Mouse (Mus musculus): ENCODE results near the gene Oxa1l. TPM values are rescaled to one million over a fixed set of nuclear protein-coding genes. Genes with fewer than 3 reads are reported as not detected.
A peak's percentile ranks its signal among the peaks of the same experiment; 100 is the strongest.
"Not testable (repeated sequence)": the region's sequence is repeated elsewhere in the genome, so short reads cannot be mapped to it uniquely, and the experiment has no call there.

Oxa1l gene
- 43.2 and 53.8 TPM in 2 replicates for total RNA-seq (2014; fragmentation: Nextera tagmentation)
- 30.6 and 51.1 TPM in 2 replicates for total RNA-seq (2017)

DNA sequence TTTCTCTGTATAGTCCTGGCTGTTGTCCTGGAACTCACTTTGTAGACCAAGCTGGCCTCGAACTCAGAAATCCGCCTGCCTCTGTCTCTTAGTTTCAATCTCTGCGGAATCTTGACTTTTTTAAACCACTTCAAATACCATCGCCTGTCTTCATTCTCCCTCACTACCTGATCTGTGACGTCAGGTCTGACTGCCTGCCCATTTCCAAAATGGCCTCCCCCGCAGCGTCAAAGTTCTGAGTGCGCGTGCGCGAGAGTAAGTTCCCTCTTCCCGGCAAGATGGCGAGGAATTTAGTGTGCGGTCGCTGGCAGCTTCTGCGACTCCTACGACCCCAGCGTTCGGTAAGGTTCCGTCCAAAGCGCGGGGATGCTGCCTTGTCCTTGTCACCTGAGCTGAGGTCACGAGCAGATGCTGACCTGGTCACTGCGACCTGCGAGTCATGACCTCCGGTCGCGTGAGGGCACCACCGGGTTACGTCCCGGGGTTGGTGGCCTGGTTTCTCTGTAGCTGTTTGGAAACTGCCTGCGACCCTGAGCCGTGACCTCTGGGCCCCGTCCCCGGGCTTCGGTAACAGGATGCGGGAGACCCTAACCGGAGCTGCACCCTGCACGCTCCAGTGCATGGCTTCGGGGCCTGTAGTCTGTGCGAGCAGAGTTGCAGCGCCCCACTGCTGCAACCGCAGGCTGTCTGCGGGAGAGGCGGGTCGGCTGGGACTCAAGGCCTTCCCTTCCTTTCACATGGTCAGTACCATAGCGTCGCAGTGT lies at the start of gene Oxa1l:
Oxa1l (plus strand) TSS at position 258 of the 764 bp plus-strand sequence.
- ATAC-seq (replicated peaks; ENCODE audit: poor library complexity, severe bottlenecking), result peak; percentile 91

DNA sequence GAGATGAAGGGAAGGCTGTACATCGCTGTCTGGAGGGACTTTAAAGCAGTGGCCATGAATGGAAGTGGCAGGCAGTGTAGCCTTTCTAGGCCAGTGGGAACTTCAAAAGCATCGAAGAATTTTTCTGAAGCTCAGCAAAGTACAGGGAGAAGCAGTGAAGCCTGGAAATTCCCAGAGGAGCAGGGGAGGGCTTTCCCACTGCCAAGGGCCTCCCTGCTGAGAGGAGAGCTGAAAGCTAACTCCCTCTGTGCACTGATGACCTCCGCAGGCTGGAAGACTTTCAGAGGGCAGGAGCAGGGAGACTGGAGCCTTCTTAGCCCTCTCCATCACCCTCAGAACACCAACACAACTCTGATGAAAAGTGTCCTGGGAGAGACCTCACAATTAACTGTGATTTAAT lies 48.9 kb upstream of the Oxa1l start:
- no peak for ATAC-seq (replicated peaks; ENCODE audit: poor library complexity, severe bottlenecking)

DNA sequence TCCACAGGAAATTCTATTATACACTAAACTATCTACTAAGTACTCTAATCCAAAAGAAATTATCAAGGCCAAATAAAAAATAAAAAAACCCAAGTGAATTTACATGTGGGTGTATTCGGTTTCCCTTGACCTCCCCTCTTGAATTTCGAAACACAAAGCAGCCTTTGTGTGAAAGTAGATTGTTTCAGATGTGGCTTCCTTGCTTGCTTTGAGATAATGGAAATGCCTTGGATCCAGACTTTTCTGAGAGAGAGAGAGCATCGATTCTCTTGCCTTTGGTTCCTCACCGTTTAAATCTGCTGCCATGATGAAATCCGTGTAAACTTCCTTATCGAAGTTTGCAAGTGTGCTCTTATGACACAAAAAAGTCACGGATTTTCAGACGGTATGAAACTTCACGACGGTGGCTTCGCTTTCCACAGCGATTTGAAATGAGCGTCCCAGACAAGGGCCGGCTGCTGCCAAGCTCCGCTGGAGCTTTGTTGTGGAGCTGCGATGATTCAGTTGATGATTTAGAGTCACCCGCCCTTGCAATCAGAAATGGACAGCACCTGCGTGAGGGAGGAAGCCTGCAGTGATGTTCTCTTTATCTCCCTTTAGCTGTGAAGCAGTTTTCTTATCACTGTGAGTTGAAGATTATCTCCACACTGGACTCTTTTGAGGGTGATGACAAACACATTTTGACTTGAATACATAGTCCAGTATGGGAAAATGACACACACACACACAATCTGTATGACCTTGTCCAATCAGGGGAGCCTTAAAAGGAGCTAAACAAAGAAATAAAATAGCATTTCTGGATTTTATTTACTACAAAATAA lies 38.9 kb upstream of the Oxa1l start:
- ATAC-seq (replicated peaks; ENCODE audit: poor library complexity, severe bottlenecking), result no peak

DNA sequence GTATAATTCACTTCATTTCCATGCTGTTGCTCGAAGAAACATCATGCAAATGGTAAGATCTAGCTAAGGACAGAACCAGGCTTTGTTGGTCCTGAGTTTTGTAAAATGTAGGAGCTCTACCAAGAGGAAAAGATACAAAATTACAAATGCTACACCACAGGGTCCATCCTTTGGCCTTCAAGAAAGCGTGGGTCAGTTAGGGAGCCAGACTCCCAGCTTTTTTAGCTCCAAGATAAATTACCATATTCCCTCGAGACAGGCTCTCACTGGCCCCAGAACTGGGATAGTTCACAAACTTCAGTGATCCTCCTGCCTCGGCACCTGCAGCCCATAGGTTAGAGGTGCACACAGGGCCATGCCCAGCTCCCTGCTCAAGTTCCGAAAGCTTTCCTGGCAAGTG lies 36.1 kb upstream of the Oxa1l start:
- no peak for ATAC-seq (replicated peaks; ENCODE audit: poor library complexity, severe bottlenecking)

DNA sequence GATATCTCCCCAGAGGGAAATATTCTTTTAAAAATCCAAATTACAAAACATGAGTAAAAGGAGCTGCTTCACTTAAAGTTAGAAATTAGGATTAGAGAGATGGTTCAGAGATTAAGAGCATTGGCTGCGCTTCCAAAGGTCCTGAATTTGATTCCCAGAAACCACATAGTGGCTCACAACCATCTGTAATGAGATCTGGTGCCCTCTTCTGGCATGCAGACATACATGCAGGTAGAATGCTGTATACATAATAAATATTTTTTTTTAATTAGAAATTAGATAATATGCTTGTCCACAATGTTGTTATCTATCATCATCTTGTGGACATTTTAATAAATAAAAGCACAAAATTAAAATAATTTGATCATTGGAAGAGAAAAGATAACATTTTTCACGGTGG lies 32.1 kb upstream of the Oxa1l start:
- no peak for ATAC-seq (replicated peaks; ENCODE audit: poor library complexity, severe bottlenecking)

DNA sequence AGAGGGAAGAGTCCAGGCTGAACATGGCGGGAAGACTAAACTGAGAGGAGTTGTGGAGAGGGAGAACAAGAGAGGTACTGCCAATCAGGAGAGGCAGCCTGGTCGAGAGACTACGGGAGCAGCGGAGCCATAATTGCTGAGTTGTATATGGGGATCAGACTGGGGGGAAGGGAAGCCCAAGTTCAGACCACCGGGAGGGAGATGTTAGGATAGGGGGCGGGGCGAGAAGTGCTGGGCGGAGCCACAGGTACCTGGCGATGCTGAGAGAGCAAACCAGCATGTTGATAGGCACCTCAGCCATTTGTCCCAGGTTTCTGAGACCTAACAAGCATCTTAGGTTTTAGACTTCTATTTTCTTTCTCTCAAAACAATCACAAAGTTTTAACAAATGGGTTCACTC lies 31.4 kb upstream of the Oxa1l start:
- ATAC-seq (replicated peaks; ENCODE audit: poor library complexity, severe bottlenecking), result no peak

DNA sequence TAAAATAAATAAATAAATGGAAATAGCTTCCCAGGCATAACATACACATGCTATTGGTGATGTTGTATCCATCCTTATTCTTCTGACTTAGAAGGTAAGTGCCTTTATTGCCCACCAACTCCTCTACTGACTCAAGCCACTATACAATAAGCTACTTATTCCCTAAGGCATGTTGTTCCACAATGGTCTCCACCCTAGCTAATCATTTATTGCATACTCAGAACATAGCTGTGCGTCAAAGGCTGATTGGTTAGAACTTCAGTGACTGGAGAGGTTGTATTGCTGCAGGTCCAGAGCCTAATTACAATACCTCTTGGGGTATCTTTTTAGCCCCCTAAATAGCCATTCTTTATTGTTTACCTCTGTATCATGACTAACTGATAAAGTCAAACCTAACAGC lies 29.5 kb upstream of the Oxa1l start:
- ATAC-seq (replicated peaks; ENCODE audit: poor library complexity, severe bottlenecking), result no peak

DNA sequence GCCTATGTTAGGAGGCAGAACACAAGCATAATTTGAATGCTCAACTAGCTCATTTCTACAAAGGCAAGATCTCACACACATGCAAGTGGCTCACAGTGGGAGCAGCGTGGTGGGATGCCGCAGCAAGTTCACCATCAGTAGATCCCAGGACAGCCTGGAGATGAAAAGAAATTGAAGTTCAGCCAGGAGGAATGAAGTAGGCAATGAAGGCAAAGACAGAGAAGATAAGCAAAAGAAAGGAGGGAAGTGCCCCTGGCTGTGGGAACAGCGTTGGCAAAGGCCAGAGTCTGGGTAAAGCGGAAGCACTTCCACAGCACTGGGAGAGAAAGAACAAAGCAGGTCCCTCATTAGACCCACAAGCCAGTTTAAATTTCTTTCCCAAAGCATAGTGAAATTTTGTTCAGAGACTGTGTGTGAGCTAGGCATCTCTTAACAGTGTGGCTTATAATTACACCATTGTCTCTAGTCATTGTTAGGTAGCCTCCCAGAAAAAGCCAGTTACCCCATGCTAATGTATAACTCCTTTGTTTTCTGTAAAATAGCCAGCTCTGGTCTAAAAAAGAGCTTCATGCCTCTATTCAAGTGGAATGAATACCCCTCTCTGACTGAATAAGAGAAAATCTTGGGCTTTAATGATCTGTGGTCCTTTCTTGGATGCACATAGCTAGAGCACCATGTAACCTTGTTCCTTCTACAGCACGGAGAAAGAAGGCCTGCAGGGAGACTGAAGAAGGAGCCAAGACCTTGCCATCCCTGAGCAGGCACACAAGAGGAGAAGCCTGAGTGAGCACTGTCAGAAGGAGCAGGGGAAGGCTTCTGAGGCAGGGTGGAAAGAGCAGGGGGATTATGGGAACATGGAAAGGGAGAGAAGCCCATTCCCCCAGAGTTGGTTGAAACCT lies 28.2 kb upstream of the Oxa1l start:
- no peak for ATAC-seq (replicated peaks; ENCODE audit: poor library complexity, severe bottlenecking)

DNA sequence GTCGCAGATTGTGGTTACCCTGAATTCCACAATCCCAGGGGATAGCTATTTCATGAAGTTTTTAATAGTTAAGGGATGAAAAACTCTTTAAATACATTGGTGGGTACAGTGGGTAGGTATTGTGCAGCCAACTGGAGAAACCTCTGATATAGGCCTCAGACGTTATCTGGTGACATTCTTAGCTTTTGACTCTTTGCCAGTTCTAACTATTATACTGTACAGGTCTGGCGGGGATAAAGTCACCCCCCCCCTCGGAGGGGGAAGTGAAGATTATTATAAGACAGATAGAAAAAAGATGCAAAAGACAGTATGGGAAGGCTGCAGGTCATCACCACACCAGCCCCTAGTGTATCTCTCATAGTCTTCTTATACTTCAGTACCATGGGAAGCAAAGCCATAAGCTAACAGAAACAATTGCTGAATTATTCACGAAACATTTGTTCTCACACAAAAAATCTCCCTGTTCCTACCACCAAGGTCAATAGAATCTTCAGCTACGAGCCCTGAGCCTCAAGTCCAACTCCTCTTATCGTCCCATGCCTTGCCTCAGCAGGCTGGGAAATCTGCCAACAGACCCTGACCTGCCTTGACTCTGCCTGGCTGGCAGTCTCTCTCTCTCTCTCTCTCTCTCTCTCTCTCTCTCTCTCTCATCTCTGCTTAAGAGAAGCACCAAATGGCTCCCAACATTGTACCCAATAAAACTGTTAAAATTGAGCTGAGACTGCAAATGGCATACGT lies 27.0 kb upstream of the Oxa1l start:
- no peak for ATAC-seq (replicated peaks; ENCODE audit: poor library complexity, severe bottlenecking)

DNA sequence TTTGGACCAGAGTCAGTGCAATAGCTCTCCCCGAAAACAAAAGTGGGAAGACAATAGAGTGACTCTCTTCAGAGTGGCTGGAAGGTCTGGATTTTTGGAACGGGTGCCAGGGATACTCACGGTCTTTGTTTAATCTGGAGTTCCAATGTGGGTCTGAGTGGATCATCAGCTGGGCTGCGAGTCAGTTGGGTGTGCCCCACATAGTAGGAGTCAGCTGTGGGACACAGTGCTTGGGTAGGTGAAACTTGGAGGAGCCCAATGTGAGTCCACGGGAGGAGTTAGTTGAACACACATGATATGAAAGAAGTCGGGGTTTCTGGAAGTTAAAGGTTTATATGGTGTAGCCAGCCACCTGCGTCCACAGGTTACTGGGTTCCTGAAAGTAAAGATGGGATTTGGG lies 19.8 kb upstream of the Oxa1l start:
- ATAC-seq (replicated peaks; ENCODE audit: poor library complexity, severe bottlenecking), result no peak

DNA sequence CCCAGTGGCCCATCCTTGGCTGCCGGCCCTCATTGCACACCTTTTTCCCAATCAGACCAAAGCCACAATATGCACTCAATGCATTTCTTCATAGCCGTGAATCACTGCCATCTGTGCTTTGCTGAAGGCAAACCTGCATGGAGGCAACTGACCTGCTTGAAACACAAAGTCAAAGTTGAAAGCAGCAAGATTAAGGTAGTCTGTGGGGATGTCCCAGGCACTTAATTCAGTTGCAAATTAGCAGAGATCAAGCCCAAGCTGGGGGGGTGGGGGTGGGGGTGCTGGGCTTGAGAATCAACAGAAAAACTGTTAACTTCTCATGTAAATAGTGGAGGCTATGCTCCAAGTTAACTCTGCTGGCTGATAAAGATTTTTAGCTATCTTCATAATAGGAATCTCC lies 18.8 kb upstream of the Oxa1l start:
- not testable (repeated sequence) for ATAC-seq (replicated peaks; ENCODE audit: poor library complexity, severe bottlenecking)

DNA sequence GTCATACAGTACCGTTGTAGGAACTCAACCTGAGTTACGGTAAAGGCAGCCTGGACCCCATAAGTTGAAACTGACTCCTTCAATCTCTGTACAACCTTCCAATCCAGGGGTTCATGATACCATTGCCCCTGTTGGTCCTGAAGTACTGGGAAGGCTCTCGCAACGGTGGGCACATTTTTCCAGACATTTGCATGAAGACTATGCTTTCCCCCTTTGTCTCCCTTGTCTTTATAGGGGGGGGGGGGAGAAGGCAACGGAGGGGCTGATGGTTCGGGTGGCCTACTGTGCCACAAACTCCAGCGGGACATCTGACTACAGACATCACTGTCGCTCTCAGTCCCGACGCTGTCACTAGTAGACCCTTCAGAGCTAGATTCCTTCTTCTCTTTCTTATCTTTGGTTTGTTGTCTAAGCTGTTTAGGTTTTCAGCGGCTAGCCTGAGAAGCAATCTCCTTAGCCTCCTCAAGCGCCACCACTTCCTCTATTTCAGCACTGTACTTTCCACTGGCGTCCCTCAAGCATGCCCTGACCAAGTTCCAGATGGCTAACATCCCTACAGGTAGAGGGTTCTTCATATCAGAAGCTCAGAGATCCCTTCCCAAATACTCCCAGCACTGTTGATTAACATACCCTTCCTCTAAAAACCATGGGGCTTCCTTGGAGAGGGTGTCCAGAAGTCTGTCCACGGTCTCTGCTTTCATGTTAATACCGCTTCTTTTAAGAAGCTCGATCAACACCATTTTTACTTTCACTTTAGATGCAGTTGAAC lies 9.7 kb upstream of the Oxa1l start:
- not testable (repeated sequence) for ATAC-seq (replicated peaks; ENCODE audit: poor library complexity, severe bottlenecking)

DNA sequence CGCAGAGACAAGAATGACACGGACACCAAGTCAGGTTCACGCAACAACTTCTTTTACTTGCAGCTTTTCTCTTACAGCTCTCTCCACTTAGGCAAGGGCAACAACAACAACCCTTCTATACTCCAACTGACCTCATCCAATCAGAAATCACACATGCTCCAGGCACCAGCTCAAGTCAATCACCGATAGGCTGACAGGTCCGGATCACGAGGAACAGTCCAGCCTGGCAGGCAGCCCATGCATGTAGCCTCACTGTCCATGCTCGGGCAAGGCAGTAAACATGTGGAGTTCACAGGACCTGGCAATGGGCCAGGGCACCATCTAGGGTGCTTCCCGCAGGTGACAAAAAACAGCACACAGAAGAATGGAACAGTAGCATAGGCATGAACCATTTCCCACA lies 8.3 kb upstream of the Oxa1l start:
- ATAC-seq (replicated peaks; ENCODE audit: poor library complexity, severe bottlenecking), result no peak

DNA sequence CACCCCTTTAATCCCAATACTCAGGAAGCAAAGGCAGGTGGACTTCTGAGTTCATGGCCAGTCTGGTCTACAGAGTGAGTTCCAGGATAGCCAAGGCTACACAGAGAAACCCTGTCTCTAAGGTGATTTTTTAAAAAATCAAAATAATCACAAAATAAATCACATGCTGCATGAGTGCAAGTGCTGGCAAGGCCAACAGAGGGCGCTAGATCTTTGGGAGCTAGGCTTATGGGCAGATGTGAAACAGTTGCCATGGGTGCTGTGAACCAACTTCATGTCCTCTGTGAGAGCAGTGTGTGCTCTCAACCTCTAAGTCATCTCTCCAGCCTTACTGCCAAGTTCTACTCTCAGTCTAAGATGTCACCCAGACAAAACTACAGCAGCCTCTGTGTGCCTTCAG lies 6.2 kb upstream of the Oxa1l start:
- no peak for ATAC-seq (replicated peaks; ENCODE audit: poor library complexity, severe bottlenecking)

DNA sequence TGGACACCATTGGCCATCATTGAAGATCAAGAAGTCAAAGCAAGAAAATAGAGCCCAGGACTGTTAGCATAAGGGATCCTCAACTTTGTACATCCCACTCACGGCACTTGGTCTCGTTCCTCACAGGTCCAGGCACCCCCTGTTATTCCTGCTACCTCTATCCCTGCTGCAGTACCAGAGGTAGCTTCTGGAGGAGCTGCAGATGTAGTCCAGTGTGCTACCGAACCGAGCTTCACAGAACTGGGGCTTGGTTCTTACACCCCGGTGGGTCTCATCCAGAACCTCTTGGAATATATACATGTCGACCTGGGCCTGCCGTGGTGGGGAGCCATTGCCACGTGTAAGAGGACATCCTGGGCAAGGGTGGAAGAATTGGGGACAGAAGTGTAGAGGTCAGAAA lies 2.5 kb downstream of the Oxa1l start:
- ATAC-seq (replicated peaks; ENCODE audit: poor library complexity, severe bottlenecking), result no peak

DNA sequence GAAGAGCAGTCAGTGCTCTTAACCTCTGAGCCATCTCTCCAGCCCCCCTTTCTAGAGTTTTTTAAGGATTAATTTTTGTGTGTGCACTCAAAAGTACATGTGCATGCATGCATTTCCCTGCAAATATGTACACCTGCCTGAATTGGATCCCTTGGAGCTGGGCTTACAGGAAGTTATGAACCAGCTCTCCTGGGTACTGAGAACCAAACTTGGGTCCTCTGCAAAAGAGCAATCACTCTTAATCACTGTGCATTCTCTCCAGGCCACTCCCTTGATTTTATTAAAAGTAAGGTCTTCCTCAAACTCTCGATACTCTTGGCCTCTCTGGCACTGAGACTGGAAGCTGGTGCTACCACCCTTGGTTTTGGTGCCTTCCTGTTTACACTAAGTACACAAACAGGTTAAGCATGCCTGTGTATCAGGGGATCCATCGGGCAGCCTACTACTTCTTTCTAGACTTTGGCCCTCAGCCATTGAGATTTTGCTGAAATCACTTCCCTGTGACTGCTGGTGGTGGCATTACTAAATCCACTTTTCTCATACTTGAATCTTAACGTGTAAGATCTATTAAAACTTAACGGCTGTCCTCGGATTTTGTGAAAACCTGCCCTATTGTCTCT lies 4.5 kb downstream of the Oxa1l start:
- ATAC-seq (replicated peaks; ENCODE audit: poor library complexity, severe bottlenecking), result no peak

DNA sequence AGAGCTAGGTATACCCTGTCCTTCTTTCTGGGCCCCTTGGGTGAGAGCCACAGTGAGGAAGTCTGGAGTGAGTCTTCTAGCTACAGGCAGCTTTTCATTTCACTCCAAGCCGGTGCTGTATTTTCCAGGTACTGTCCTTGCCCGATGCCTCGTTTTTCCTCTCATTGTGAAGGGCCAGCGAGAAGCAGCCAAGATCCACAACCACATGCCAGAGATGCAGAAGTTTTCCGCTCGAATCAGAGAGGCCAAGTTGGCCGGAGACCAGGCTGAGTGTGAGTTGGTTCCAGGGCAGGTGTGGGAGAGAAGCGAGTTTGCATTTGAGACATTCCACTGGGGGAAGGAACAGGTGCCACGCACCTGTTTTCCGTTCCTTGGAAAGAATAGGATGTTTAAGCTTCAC lies 5.9 kb downstream of the Oxa1l start:
- no peak for ATAC-seq (replicated peaks; ENCODE audit: poor library complexity, severe bottlenecking)

DNA sequence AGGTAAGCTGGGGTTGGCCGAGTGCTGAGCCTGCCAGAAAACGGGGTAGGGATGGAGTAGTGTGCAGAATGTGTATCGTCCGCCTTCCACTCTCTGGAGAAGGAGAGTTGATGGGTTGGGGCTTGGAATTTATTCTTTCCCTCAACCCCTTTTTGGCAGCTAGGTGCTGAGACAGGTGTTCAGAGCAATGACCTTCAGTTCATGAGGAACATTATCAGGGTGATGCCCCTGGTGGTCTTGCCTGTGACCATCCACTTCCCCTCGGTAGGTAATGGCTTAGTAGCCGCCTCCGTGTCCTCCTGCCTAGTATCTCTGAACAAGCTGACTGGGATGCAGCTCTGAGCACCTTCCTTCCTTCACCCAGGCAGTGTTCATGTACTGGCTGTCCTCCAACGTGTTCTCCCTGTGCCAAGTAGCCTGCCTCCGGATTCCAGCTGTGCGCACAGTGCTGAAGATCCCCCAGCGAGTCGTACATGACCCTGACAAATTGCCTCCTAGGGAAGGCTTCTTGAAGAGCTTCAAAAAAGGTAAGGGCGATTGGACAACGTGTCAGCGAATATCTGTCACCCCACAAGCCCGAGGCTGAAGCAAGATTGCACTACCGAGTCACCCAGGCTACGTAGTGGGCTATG lies 6.9 kb downstream of the Oxa1l start:
- no peak for ATAC-seq (replicated peaks; ENCODE audit: poor library complexity, severe bottlenecking)

Data from granulocyte monocyte progenitor cell, adult 5-6 weeks (primary cell).